Mouse (Mus musculus) megakaryocyte, adult 5-6 weeks (primary cell): ENCODE results near the gene Myd88. TPM values are rescaled to one million over a fixed set of nuclear protein-coding genes. Genes with fewer than 3 reads are reported as not detected.

Source experiments
- ATAC-seq: 2 replicates; pipeline ENCODE4 v1.8.0; 2016; ENCODE audit warnings: mild to moderate bottlenecking, inconsistent platforms; ENCODE audit not compliant: poor library complexity, severe bottlenecking
- total RNA-seq, 2 experiments: library from RNA; stranded (forward) in 1 of 2; stranded (reverse) in 1 of 2; fragments of 153-499, 151-499 nt in 1 of 2; fragments of 221-1000, 200-1000 nt in 1 of 2; gene quantifications; 2 replicates each; pipeline versions ENCODE4 v1.2.3 to v1.2.4; 2015 to 2017

Myd88 gene
- total RNA-seq, 2 experiments from 2014 or later: 62.7 to 91.9 TPM

- ATAC-seq: no peak
Measured at GRCm38 (mm10) chr9:119305863-119306262, 35.3 kb downstream of the Myd88 start.

GRCm38 (mm10) chr9:119298563-119298962, 42.6 kb downstream of the Myd88 start:
- no peak for ATAC-seq

- ATAC-seq: no peak
Measured at GRCm38 (mm10) chr9:119297696-119298095, 43.5 kb downstream of the Myd88 start.

- no peak for ATAC-seq
Measured at GRCm38 (mm10) chr9:119290791-119291190, 50.4 kb downstream of the Myd88 start.

Other genes with a start within 250 kb of the Myd88 start
- 0.16 and 0.87 TPM in 2 replicates for gene Plcd1, start 247.9 kb downstream of the Myd88 start, total RNA-seq (2015)
- gene Plcd1, start 247.9 kb downstream of the Myd88 start, total RNA-seq (2017): 0.26 and 0.53 TPM in 2 replicates
- not detected in 2 replicates for gene Dlec1, start 238.9 kb downstream of the Myd88 start, total RNA-seq (2015)
- not detected in 2 replicates for gene Dlec1, start 238.9 kb downstream of the Myd88 start, total RNA-seq (2017)
- gene Acaa1b, start 184.3 kb downstream of the Myd88 start, total RNA-seq (2015): 0.34 and 0.78 TPM in 2 replicates
- not detected in 2 replicates for gene Acaa1b, start 184.3 kb downstream of the Myd88 start, total RNA-seq (2017)
- gene Gm47289, start 182.2 kb downstream of the Myd88 start, total RNA-seq (2015): not detected in 2 replicates
- not detected in 2 replicates for gene Gm47289, start 182.2 kb downstream of the Myd88 start, total RNA-seq (2017)
- gene Slc22a13, start 132.3 kb downstream of the Myd88 start, total RNA-seq (2015): not detected in 2 replicates
- not detected in 2 replicates for gene Slc22a13, start 132.3 kb downstream of the Myd88 start, total RNA-seq (2017)
- gene Oxsr1, start 19.0 kb downstream of the Myd88 start, total RNA-seq (2015): 14.3 and 16.8 TPM in 2 replicates
- gene Oxsr1, start 19.0 kb downstream of the Myd88 start, total RNA-seq (2017): 35.1 and 36.9 TPM in 2 replicates
- 31.9 and 37.2 TPM in 2 replicates for gene Acaa1a, start 1.7 kb downstream of the Myd88 start, total RNA-seq (2015)
- 27.4 and 32.5 TPM in 2 replicates for gene Acaa1a, start 1.7 kb downstream of the Myd88 start, total RNA-seq (2017)
- 0.60 and 1.7 TPM in 2 replicates for gene Xylb, start 16.0 kb upstream of the Myd88 start, total RNA-seq (2015)
- gene Xylb, start 16.0 kb upstream of the Myd88 start, total RNA-seq (2017): 0.89 and 1.9 TPM in 2 replicates
- gene Slc22a14, start 24.1 kb upstream of the Myd88 start, total RNA-seq (2015): not detected in 2 replicates
- gene Slc22a14, start 24.1 kb upstream of the Myd88 start, total RNA-seq (2017): not detected in 2 replicates
- gene Acvr2b, start 60.7 kb upstream of the Myd88 start, total RNA-seq (2015): 1.1 and 1.7 TPM in 2 replicates
- gene Acvr2b, start 60.7 kb upstream of the Myd88 start, total RNA-seq (2017): 0.37 and 0.57 TPM in 2 replicates
- gene Exog, start 103.5 kb upstream of the Myd88 start, total RNA-seq (2015): 3.5 and 5.9 TPM in 2 replicates
- gene Exog, start 103.5 kb upstream of the Myd88 start, total RNA-seq (2017): 2.1 and 3.0 TPM in 2 replicates
- not detected in 2 replicates for gene Scn5a, start 237.6 kb upstream of the Myd88 start, total RNA-seq (2015)
- gene Scn5a, start 237.6 kb upstream of the Myd88 start, total RNA-seq (2017): not detected in 2 replicates